Mouse (Mus musculus) cerebellum, adult (tissue): ENCODE measurements around the gene Morn4.
"Not testable (repeated sequence)": the region's sequence is repeated elsewhere in the genome, so short reads cannot be mapped to it uniquely, and the experiment has no call there.

Experiments
- ATAC-seq: cut with Nextera tagmentation; 2 replicates; pipeline ENCODE4 v1.9.2; 2017; ENCODE audit warnings: mild to moderate bottlenecking, moderate library complexity, mixed read lengths; ENCODE audit not compliant: insufficient number of reproducible peaks, low FRiP score, low TSS enrichment

The Morn4 gene

DNA sequence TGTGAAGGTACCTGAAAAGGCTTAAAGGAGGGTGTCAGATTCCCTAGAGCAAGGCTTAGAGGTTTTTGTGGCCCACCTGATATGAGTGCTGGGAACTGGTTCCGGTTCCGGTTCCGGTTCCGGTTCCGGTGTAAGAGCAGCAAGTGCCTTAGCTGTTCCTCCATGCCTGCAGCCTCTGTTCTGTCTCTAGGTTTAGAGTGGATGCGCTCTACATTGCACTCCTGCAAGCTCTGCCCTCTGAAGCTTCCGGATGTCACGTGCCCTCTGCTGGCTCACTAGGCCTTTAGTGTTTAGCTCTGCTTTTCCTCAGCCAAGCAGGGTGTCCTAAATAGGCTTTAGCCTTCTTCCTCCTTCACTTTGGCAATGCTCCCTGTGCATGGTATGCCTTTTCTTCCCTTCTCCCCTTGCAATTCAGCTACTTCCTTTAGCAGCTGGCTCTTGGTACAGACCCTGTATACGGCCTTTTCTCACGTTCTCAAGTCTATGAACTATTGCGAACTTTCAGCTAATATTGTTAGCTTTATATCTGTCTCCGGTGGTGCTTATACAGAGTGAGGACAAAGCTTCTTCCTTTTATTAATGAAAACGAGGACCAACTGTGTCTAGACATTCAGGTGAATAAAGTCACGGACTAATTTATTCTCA lies 3.1 kb upstream of the Morn4 start:
- ATAC-seq, result no peak

DNA sequence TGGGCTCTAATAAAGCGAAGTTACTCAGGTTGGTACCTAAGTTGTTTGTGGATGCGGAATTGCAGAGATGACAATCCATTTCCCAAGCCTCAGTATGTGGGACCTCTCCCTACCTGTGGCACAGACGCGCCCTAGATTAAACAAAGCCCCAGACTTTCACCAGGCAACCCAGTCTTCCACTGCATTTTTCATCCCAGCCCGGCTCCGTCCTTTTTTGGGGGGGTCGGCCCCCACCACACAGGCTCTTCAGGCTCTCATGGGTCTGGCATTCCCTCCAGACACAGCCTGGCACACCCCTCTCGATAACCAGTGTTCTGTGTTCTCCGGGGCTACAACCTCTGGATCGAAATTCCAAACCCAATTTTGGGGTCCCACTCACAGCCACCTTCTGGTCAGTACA lies 467 bp downstream of the Morn4 start:
- ATAC-seq, result no peak

DNA sequence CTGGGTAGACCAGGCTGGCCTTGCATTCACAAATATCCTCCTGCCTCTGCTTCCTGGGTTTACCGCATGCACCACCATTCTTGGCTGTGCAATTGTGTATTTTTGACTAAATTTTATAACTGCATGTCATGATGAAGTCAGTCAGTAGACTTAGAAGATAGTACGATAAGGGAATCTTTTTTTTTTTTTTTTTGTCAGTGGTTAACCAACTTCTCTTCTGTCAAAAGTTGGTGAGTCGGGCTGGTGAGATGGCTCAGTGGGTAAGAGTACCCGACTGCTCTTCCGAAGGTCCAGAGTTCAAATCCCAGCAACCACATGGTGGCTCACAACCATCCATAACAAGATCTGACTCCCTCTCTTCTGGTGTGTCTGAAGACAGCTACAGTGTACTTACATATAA lies 4.5 kb downstream of the Morn4 start:
- ATAC-seq, result not testable (repeated sequence)

DNA sequence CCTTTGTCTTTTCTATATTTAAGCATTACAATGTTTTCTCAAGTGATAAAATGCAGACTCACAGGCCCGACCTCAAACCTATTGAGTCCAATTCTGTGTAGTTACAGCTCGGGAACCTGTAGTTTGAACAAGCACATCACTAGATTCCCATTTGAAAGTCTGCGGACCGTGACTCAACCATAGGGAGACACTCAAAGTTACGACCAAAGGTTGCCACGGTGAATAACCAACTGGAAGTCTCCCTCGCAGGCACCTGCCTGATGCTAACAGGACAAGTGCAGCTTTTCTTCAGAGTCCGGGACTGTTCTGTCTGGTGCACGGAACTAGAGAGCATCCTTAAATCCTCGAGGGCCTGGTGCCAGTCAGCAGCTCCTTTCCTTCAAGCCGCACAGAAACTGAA lies 5.7 kb downstream of the Morn4 start:
- ATAC-seq, result no peak

DNA sequence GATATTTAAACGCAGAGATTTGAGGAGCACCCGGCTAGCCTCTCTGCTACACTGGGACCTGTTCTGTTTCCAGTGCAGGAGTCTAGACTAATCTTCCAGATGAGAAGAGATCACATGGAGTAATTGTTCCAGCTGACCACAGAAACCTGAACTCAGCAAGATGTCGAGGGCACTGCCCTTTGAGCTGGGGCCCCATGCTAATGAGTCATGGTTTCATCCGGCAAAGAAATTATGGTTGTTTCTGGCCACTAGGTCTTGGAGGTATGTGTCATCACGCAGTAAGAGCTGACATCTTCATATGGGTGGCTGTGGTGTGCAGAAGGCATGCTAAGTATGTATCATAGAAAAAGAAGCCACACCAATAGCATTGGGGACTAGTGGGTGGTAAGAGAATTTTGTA lies 6.2 kb downstream of the Morn4 start:
- no peak for ATAC-seq

DNA sequence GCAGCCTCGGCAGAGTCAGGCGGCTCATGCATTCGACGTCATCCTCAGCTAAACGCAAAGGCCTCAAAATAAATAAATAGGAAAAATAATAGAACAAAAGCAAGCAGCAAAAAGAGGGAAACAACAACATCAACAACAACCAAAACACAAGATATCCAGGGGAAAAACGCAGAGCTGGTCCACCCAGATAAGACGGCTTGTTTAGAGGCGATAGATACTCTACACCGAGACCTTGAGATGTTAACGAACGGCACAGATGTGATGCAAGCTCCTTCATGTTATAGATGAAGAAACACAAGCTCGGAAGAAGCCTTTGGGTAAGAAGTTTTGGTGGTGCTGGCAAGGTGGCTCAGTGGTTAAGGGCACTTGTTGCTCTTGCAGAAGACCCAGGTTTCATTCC lies 7.2 kb downstream of the Morn4 start:
- ATAC-seq, result no peak

DNA sequence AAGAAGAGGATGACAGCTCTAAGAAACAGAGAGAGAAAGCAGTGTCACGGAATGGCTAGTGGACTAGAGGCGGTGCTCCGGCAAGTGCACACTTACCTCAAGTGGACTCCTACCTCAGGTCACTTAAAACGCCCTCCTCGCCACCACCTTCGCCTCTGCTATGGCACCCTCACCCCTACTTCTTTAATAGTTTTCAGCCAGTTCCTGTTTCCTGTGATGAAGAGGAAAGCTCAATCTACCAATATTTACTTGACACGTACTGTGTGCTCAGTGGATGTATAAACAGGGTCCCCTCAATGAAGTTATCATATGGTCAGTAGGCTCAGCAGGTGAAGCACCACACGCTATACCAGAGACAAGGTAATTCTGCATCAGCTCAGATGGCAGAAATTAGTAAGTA lies 7.6 kb downstream of the Morn4 start:
- no peak for ATAC-seq

DNA sequence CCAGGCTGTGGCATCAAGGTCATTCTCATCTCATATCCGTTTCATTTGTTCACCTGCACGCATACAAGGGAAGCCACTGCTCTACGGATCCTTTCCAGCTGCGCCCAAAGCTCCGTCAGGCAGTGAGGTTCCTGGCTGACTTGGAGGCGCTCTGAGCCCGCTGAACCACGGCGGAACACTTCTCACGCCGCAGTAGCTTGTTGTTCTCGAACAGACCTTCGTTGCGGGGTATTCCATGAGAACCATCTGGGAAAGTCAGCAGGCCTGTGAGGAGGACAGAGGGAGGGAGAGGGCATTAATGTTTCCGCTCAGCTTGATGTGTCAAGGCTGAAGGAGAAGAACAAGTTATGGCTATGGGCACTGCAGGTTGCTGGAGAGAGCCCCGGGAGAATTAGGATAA lies 10.2 kb downstream of the Morn4 start:
- ATAC-seq, result no peak

DNA sequence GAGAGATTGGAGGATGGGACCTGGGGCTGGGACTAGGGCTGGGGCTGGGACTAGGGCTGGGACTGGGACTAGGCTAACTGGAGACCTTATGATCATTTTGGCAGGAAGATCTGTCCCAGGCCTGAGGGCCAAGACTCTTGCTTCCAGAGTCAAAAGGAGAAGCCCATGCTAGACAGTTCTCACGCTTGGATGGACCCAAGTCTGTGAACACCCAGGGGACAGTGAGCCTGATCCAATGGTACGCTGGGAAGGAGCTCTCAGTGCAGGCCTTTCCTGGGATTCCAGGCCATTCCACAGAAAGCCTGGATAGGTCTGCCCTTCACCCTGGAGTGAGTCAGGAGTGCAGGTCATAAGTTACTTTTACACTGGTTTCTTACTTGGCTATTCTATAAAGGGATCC lies 11.1 kb downstream of the Morn4 start:
- ATAC-seq, result no peak

DNA sequence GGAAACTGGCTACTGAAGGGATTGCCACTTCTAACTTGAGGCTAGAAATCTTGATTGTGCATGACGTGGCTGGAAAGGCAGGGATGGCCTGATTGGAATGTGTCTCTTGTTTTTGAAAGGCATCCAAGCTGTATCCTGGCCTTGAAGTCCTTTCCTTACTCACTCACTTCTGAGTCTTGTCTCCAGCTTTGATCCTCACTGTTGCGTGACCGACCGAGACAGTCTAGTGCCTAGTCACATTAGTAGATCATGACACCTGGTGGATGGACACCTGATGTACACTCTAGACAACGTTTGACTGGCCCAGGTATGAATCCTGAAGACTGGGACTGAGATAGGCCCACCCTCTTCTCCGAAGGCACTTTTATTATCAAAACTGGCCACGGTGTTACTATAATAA lies 13.4 kb downstream of the Morn4 start:
- ATAC-seq, result no peak

DNA sequence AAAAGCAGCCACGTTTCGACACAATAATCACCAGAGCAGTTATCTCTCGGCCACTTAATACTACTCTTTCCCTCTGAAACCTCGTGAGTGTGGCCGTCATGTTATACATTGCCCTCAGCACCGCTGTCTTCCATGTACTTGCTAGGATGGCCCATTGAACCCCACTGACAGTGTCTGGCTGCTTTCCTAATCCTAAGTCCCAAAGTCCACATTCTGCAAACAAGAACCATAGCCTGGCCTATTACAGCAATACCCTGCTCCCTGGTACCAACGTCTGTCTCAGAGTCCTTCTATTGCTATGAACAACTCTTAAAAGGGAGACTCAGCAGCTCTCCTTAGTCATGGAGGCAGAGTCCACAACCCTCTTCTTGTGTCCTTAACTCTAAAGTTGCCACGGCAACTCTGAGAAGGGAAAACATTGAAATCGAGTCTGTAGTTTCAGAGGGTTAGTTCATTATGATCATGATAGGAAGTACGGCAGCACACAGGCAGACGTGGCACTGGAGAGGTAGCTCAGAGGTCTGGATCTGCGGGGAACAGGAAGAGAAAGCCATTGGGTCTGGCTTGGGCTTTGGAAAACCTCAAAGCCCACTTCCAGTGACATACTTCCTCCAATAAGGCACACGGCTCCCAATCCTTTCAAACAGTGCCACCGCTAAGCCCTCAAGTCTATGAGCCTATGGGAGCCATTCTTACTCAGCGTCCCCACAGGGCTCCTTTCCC lies 14.1 kb downstream of the Morn4 start:
- no peak for ATAC-seq

DNA sequence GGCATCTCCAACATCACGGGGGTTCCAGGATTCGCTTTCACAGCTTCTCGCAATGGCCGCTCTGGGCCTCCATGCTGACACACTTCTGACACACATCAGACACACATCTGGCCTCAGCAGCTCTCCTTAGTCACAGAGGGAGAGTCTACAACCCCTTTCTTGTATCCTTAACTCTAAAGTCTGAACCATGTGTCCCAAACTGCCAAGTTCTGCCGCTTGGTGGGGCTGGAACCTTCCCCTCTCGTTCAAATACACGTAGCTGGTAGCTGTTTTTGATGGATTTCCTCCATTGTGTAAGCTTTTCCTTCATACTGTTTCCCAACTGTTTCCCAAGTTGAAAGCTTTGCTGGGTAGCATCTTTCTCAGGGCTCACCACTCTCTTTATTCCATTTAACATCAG lies 14.9 kb downstream of the Morn4 start:
- ATAC-seq, result no peak

DNA sequence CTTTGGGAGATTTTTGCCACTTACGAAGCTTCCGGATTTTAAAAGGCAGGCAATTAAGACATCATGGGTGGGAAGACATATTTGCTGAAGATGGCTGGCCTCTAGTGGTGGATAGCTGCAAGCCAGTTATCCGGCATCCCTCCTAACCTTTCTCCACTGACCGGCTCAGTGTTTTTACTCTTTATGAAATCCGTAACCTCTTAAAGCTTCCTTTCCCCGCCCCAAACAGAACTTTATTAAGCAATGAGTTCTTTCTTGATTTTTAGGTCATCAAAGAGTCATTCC lies 17.0 kb downstream of the Morn4 start:
- 0 out of 2 replicates have a peak, but pooled peaks have one; percentile 31 for ATAC-seq

DNA sequence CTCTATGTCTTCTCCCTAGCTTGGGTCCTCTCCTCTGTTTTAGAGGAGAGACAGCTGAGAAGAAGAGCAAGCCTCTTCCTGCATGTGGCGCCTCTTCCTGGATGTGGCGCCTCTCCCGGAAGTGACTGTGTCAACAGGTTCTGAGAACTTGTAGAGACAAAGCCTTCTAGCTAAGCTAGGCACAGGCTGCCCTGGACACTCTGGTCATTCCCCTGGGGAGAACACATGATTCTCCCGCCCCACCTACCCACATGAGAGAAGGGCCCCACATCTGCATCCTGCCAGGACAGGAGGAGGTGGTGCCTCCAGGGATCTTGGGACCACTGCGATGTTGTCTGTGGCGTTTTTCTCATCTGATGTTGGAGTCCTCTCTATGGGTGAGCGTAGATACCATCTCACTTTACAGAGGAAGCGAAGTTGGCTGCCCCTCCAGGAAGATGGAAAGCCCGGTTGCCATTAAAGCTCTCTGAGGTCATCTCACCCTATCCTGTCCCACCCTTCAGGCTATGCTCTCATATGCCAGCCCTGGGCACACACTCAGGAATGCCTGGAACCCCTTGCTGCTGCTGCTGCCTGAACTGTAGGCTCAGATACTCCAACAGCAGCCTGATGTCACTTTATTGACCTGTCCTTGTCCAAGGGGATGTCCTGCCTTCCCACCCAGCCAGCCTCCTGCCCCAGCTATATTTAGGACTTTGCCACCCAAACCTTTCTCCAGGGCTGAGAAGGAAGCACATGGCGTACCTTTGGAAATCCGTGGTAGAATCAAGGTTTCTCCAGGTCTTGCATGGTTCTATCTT lies 17.5 kb downstream of the Morn4 start:
- no peak for ATAC-seq

DNA sequence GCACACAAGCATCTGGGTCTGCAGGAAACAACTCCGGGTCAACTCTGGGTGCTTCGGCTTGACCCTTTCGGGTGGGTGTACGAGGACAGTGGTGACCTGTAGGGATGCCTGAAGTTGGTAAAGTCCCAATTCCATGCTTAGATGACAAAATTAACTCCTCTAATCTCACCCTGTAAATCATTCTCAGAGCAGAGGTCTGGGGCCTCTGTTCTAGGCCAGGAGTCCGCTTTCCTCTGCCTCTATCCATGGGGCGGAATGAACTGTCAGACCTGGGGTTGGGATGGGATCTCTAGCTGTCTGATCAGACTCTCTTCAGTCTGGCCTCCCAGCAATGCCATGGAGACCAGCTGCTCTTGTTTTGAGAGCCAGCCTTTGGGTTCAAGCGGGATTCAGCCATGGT lies 24.7 kb downstream of the Morn4 start:
- ATAC-seq, result no peak

DNA sequence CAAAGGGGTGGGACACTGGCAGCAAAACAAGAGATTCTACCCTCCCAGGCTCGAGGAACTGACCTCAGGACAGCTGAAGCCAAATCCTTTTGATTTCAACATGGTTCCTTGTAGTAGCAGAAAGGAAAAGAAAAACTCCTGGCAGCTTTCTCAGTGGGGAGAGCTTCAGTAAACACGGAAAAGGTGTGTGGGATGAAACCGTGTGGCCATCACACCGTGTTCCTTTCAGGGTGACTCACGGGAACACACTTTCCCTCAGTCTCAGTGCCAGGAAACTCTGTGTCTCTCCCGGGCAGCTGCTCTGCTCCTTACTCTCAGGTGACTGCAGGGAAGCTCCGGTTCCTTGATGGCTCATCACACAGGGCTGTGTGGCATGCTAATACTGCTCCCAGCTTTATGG lies 27.7 kb downstream of the Morn4 start:
- ATAC-seq, result no peak

DNA sequence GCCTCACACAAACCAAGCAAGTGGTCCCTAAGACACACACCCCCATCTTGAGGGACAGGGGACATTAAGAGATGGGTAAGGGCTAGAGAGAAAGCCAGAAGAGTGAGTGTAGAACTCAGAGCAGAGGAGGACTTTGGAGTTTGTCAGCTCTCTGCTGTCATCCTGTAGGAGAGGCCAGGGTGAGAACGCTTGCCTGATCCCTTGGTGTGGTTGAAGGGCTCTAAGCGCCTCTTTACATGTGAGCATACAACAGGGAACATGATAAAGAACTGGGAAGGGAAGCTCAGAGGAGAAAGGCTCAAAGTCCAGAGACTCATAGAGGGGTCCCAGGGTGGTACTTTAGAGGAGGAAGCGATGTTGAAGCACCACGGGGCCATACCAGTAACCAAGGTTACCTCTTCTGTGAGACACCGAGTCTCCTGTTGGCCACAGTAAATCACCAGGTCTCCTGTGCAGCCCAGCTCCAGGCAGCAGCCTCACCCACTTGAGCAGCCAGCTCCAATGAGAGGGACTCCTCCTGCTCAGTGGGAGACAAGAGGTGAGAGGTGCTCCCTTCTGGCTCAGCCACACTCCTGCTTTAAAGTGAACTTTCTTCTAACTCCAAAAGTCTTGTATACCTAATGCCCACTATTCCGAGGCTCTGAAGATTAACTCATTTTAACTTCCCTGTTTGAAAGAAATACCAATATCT lies 29.3 kb downstream of the Morn4 start:
- no peak for ATAC-seq

DNA sequence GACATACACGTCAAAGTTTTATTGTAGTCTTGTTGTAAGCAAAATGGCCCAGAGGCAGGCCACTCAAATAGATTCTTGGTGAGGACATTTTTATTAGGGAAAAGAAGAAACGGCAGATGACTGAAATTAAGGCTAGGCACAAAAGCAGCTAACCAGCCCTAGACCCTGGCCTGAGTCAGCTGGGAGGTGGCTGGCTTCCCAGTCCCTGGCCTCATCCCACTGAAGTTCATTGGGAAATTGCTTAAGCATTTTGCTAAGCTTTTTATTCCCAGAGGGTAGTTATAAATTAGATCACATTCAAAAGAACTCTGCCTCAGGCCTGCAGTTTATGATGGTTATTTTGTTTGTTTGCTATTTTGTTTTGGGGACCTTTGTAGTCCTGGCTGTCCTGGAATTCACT lies 30.3 kb downstream of the Morn4 start:
- ATAC-seq, result no peak

DNA sequence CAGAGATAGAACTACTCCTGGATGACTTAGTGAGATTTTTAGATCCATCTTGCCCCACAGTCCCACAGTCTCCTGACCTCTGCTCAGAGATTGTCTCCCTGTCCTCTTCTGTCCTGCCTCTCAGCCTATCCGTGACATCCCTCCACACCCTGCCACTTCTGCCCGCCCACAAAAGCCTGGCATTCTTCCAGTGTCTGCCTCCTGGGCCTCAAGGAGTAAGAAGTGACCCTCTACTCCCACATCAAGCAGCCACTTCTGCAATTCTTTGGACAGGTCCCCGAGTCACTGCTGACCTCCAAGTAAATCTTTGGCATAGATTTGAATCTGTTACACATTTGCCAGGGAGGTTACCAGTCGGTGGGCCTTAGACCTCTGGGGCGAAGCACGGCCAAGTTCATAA lies 31.9 kb downstream of the Morn4 start:
- ATAC-seq, result no peak

DNA sequence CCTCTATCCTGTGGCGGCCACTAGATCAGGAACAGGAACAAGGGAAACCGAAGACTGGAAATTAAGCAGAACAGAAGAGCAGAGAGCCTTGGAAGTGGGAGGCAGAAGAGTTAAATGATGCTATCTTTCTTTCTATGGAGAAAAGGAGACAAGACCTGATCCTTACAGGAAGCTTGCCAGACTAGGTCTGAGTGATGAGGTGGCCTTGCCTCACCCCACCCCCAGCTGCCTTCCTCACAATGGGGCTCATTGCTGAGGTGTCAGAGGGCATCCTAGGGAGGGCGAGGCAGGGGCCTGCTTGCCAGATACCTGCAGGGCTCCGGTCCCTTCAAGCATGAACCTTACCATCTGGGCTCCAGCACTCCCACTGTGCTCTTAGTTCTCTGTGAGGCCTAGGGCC lies 34.2 kb downstream of the Morn4 start, which contains the start of gene 4933411K16Rik:
Gene 4933411K16Rik, plus strand, starts transcription at position 301 of the 400 bp plus-strand sequence.
- no peak for ATAC-seq

DNA sequence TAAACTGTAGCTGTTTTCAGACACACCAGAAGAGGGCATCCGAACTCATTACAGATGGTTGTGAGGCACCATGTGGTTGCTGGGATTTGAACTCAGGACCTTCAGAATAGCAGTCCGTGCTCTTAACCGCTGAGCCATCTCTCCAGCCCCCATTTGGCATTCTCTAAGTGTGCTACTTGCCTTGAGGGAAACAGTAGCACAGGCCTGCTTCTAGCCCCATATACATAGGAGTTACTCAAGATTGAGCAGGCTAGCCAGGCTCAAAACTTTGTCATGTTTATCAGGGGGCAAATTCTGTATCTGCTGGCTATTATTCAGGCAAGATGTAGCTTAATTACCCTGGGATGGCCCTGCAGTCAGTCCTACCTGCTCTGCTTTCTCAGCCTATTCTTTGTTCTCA lies 34.8 kb downstream of the Morn4 start:
- no peak for ATAC-seq
